Mouse (Mus musculus) MEL (cell line): ENCODE measurements around the gene Gm6685. TPM values are rescaled to one million over a fixed set of nuclear protein-coding genes. Genes with fewer than 3 reads are reported as not detected.
"Not testable (repeated sequence)": the region's sequence is repeated elsewhere in the genome, so short reads cannot be mapped to it uniquely, and the experiment has no call there.

Experiments used
- DNase-seq: peaks from one replicate; pipeline ENCODE4 v3.0.0; 2011; ENCODE audit warnings: low read depth, low spot score
- H3K27ac ChIP-seq: 2 replicates; pipeline ENCODE4 v1.5.1; 2012; ENCODE audit warnings: low read depth, mild to moderate bottlenecking, control low read depth, low read length, moderate library complexity; ENCODE audit not compliant: control insufficient read depth
- H3K27me3 ChIP-seq, 2 experiments: fragments of 150-350 bp in 1 of 2; sonication (generic) in 1 of 2; 2 replicates each; pipeline ENCODE4 v1.6.1; 2012; ENCODE audit warnings: low read length in 2 of 2, mild to moderate bottlenecking in 2 of 2, improper control_type of control experiment in 1 of 2, moderate library complexity in 1 of 2; ENCODE audit not compliant: insufficient read depth in 2 of 2, control insufficient read depth in 1 of 2
- H3K36me3 ChIP-seq, 2 experiments: 2 replicates each; pipeline ENCODE4 v1.6.1; 2012 to 2014; ENCODE audit warnings: low read length in 2 of 2, improper control_type of control experiment in 1 of 2, inconsistent platforms in 1 of 2, mild to moderate bottlenecking in 1 of 2; ENCODE audit not compliant: insufficient read depth in 2 of 2, control insufficient read depth in 1 of 2
- H3K4me1 ChIP-seq, 2 experiments: fragments of 150-350 bp in 1 of 2; sonication (generic) in 1 of 2; 2 replicates each; pipeline ENCODE4 v1.6.1; 2012; ENCODE audit warnings: low read length in 2 of 2, improper control_type of control experiment in 1 of 2, mild to moderate bottlenecking in 1 of 2; ENCODE audit not compliant: insufficient read depth in 2 of 2, control insufficient read depth in 1 of 2
- H3K4me3 ChIP-seq, 2 experiments: fragments of 150-350 bp in 1 of 2; sonication (generic) in 1 of 2; 2 replicates each; pipeline ENCODE4 v1.5.1; 2012; ENCODE audit warnings: low read depth in 2 of 2, low read length in 2 of 2, mild to moderate bottlenecking in 2 of 2, moderate library complexity in 2 of 2, control low read depth in 1 of 2, improper control_type of control experiment in 1 of 2; ENCODE audit not compliant: control insufficient read depth in 1 of 2, insufficient read depth in 1 of 2
- H3K79me2 ChIP-seq: 2 replicates; pipeline ENCODE4 v1.6.1; 2012; ENCODE audit warnings: mild to moderate bottlenecking, low read length, moderate library complexity; ENCODE audit not compliant: control insufficient read depth, poor library complexity, insufficient read depth
- H3K9ac ChIP-seq: 2 replicates; pipeline ENCODE4 v1.6.1; 2012; ENCODE audit warnings: low read depth, mild to moderate bottlenecking, control low read depth, low read length, moderate library complexity; ENCODE audit not compliant: control insufficient read depth, poor library complexity, severe bottlenecking
- H3K9me3 ChIP-seq: fragments of 150-350 bp; sonication (generic); replicated peaks from 2 replicates; pipeline ENCODE4 v1.6.1; 2012; ENCODE audit warnings: mild to moderate bottlenecking, low read length, improper control_type of control experiment, moderate library complexity; ENCODE audit not compliant: insufficient read depth
- CTCF ChIP-seq, 3 experiments: IDR thresholded peaks in 2 of 3; conservative IDR thresholded peaks in 1 of 3; 2 replicates each; pipeline ENCODE4 v1.5.1; 2011 to 2012; ENCODE audit warnings: low read length in 3 of 3, low read depth in 2 of 3, mild to moderate bottlenecking in 2 of 3, improper control_type of control experiment in 1 of 3, inconsistent platforms in 1 of 3, mixed read lengths in 1 of 3, moderate library complexity in 1 of 3; ENCODE audit not compliant: control insufficient read depth in 1 of 3, insufficient read depth in 1 of 3, poor library complexity in 1 of 3, severe bottlenecking in 1 of 3
- E2F4 ChIP-seq: IDR thresholded peaks from 2 replicates; pipeline ENCODE4 v1.6.1; 2011; ENCODE audit warnings: low read depth, low read length, improper control_type of control experiment, borderline replicate concordance
- EP300 ChIP-seq, 2 experiments: IDR thresholded peaks; 2 replicates each; pipeline ENCODE4 v1.6.1; 2011; ENCODE audit warnings: improper control_type of control experiment in 2 of 2, low read length in 2 of 2, low read depth in 1 of 2, mild to moderate bottlenecking in 1 of 2
- GATA1 ChIP-seq: IDR thresholded peaks from 2 replicates; pipeline ENCODE4 v1.6.1; 2011; ENCODE audit warnings: low read depth, low read length, improper control_type of control experiment
- JUND ChIP-seq: IDR thresholded peaks from 2 replicates; pipeline ENCODE4 v1.6.1; 2011; ENCODE audit warnings: low read depth, mild to moderate bottlenecking, improper control_type of control experiment, low read length
- MAFK ChIP-seq: IDR thresholded peaks from 2 replicates; pipeline ENCODE4 v1.6.1; 2011; ENCODE audit warnings: low read depth, mild to moderate bottlenecking, low read length, improper control_type of control experiment, borderline replicate concordance
- MAX ChIP-seq: IDR thresholded peaks from 2 replicates; pipeline ENCODE4 v1.6.1; 2011; ENCODE audit warnings: low read length, improper control_type of control experiment
- MAZ ChIP-seq: IDR thresholded peaks from 2 replicates; pipeline ENCODE4 v1.6.1; 2012; ENCODE audit warnings: low read depth, mild to moderate bottlenecking, inconsistent platforms, low read length, improper control_type of control experiment
- MEF2A ChIP-seq: IDR thresholded peaks from 2 replicates; pipeline ENCODE4 v1.6.1; 2014; ENCODE audit warnings: low read depth, mild to moderate bottlenecking, inconsistent platforms, low read length, improper control_type of control experiment; ENCODE audit not compliant: poor library complexity, insufficient replicate concordance, severe bottlenecking; ENCODE audit errors: extremely low read depth
- MYC ChIP-seq: IDR thresholded peaks from 2 replicates; pipeline ENCODE4 v1.6.1; 2011; ENCODE audit warnings: low read depth, mild to moderate bottlenecking, low read length, improper control_type of control experiment, moderate library complexity
- POLR2A ChIP-seq, 2 experiments: IDR thresholded peaks; 2 replicates each; pipeline ENCODE4 v1.6.1; 2011 to 2012; ENCODE audit warnings: low read length in 2 of 2, mild to moderate bottlenecking in 2 of 2, control low read depth in 1 of 2, improper control_type of control experiment in 1 of 2, low read depth in 1 of 2, moderate library complexity in 1 of 2; ENCODE audit not compliant: control insufficient read depth in 1 of 2, insufficient read depth in 1 of 2, poor library complexity in 1 of 2
- POLR2AphosphoS2 ChIP-seq: IDR thresholded peaks from 2 replicates; pipeline ENCODE4 v1.6.1; 2011; ENCODE audit warnings: low read length, improper control_type of control experiment
- SIN3A ChIP-seq: IDR thresholded peaks from 2 replicates; pipeline ENCODE4 v1.6.1; 2012; ENCODE audit warnings: low read length, improper control_type of control experiment, inconsistent platforms
- SMC3 ChIP-seq: IDR thresholded peaks from 2 replicates; pipeline ENCODE4 v1.6.1; 2011; ENCODE audit warnings: low read depth, low read length, improper control_type of control experiment
- TBP ChIP-seq: IDR thresholded peaks from 2 replicates; pipeline ENCODE4 v1.8.0; 2011; ENCODE audit warnings: low read depth, low read length, improper control_type of control experiment
- UBTF ChIP-seq: IDR thresholded peaks from 2 replicates; pipeline ENCODE4 v1.6.1; 2012; ENCODE audit warnings: low read depth, mild to moderate bottlenecking, inconsistent platforms, low read length, improper control_type of control experiment, moderate library complexity, borderline replicate concordance; ENCODE audit not compliant: insufficient read depth
- USF1 ChIP-seq: IDR thresholded peaks from 2 replicates; pipeline ENCODE4 v1.6.1; 2014; ENCODE audit warnings: low read depth, mild to moderate bottlenecking, inconsistent platforms, low read length, improper control_type of control experiment, moderate library complexity
- USF2 ChIP-seq, 2 experiments: IDR thresholded peaks; 2 replicates each; pipeline ENCODE4 v1.6.1; 2011 to 2012; ENCODE audit warnings: improper control_type of control experiment in 2 of 2, low read length in 2 of 2, borderline replicate concordance in 1 of 2, inconsistent platforms in 1 of 2, low read depth in 1 of 2, mild to moderate bottlenecking in 1 of 2; ENCODE audit not compliant: insufficient read depth in 1 of 2
- ZKSCAN1 ChIP-seq: IDR thresholded peaks from 2 replicates; pipeline ENCODE4 v1.6.1; 2012; ENCODE audit warnings: low read depth, mild to moderate bottlenecking, inconsistent platforms, low read length, improper control_type of control experiment, moderate library complexity
- ZMIZ1 ChIP-seq: IDR thresholded peaks from 2 replicates; pipeline ENCODE4 v1.6.1; 2012; ENCODE audit warnings: low read depth, mild to moderate bottlenecking, inconsistent platforms, low read length, improper control_type of control experiment, moderate library complexity
- polyA plus RNA-seq, 2 experiments: library from polyadenylated mRNA; stranded (reverse) in 1 of 2; unstranded in 1 of 2; fragments of >175 nt in 1 of 2; fragments of >200 nt in 1 of 2; gene quantifications; 2 replicates each; pipeline versions ENCODE4 v1.2.1 to v1.2.4; 2012; ENCODE audit warnings: low replicate concordance in 2 of 2, low read depth in 1 of 2; ENCODE audit not compliant: insufficient read length in 2 of 2, insufficient read depth in 1 of 2, missing spikeins in 1 of 2
- total RNA-seq: library from RNA; depleted of rRNA; stranded (reverse); fragments of 300-350 nt; gene quantifications from 2 replicates; pipeline ENCODE4 v1.2.3, GENCODE M21; 2012; rRNA removed

Gene Gm6685
- total RNA-seq (7.2 and 9.9 TPM in 2 replicates), polyA plus RNA-seq (1 to 10 TPM in 1 of 2 experiments, not detected in 1; 7.9 TPM)

DNA sequence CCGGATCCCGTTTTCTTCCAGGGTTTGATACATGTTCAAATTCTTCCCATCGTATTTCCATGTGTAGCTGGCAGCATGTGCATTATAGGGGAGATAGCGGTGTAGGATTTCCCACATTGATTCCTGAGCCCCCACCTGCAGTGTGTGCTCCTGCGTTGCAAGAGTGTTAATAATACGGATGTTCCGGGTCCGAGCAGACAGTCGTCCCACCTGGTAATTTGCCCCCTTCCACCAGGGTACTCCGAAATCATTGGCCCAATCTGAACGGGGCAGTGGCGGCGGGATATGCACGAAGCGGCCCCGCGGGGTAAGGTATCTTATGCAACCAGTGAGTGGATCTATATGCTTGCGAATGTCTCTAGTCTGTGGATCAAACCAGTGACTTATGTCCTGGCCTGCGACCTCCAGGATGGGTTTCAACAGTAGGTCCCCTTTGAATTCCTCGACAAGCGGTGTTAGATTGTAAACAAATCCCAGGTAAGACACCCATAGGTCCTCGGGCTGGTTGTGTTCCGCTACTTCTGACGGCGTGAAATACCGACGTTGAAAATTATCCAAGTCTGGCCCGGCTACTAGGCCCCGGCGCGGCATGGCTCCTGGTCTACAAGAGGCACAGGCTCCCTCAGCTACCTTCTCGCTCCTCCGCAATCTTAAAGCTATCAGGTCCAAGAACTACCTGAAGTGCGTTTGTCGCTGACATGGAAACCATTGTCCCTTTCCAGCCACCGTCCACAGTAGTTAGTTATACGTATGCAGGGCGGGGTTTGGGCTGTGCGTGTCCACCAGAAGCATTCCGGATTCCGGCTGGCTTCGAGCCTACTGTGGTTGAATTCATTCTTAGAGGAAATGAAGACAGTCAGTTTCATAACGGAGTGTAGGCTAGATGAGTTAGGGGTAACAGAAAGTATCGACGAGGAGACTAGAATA is at the start of gene Gm6685:
TSS of gene Gm6685 (minus strand) at position 644 of the 927 bp plus-strand sequence.
- not testable (repeated sequence) for H3K27ac ChIP-seq, H3K27me3 ChIP-seq, H3K36me3 ChIP-seq, H3K9me3 ChIP-seq, H3K4me1 ChIP-seq, H3K79me2 ChIP-seq
- peak within 1 kb of the TSS; percentile 48 to 56 for H3K4me3 ChIP-seq
- peak within 1 kb of the TSS; percentile 42 for H3K9ac ChIP-seq
- peak; percentile 40 for DNase-seq

DNA sequence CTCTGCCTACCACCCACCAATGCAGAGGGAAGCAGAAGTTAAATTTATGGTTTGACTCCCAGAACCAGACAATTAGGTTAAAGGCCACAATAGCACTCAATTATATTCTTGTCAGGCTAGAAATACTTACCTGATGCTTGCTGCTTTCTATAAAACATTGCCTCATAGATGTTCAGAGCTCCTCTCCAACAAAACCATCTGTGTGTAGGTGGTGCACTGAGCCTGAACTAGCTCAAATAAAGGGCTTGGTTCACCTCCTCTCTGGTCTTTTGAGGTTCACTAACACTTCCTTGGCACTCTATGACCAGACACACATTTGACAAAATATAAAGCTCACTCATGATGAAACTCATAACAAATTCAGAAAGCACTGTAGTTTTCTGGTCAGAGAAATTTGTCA is 36.2 kb upstream of the Gm6685 start:
- Histone ChIP-seq H3K79me2 (no peaks in the 10 kb centered on the region), H3K4me1 (no peaks in the 10 kb centered on the region), H3K9me3 (no peaks in the 10 kb centered on the region), H3K36me3 (no peaks in the 10 kb centered on the region), H3K4me3 (no peak overlapping the region), H3K27me3 (no peaks in the 10 kb centered on the region), H3K27ac (no peak overlapping the region), H3K9ac (no peak overlapping the region)
- no peak for TF ChIP-seq TBP
- TF ChIP-seq USF1: no peak
- TF ChIP-seq CTCF (IDR thresholded peaks at IDR 0.05 in 2 of 3, conservative IDR thresholded peaks at IDR 0.05 in 1 of 3; ENCODE audit: control insufficient read depth in 1 of 3, insufficient read depth in 1 of 3, low read depth in 2 of 3, low read length in 3 of 3, poor library complexity in 1 of 3, severe bottlenecking in 1 of 3): no peak
- TF ChIP-seq POLR2A (IDR thresholded peaks at IDR 0.05; ENCODE audit: control insufficient read depth in 1 of 2, insufficient read depth in 1 of 2, low read depth in 1 of 2, low read length in 2 of 2, poor library complexity in 1 of 2): no peak
- no peak for TF ChIP-seq E2F4
- TF ChIP-seq MYC: no peak
- TF ChIP-seq ZKSCAN1: no peak
- no peak for TF ChIP-seq SMC3
- TF ChIP-seq USF2 (IDR thresholded peaks at IDR 0.05; ENCODE audit: borderline replicate concordance in 1 of 2, insufficient read depth in 1 of 2, low read depth in 1 of 2, low read length in 2 of 2): no peak
- TF ChIP-seq MAX: no peak
- TF ChIP-seq ZMIZ1: no peak
- no peak for TF ChIP-seq SIN3A
- no peak for TF ChIP-seq POLR2AphosphoS2
- no peak for TF ChIP-seq MAFK
- no peak for TF ChIP-seq JUND
- no peak for TF ChIP-seq MEF2A
- no peak for TF ChIP-seq MAZ
- no peak for TF ChIP-seq EP300 (IDR thresholded peaks at IDR 0.05; ENCODE audit: low read depth in 1 of 2, low read length in 2 of 2)
- no peak for TF ChIP-seq GATA1
- no peak for TF ChIP-seq UBTF
- no peak for DNase-seq
